Mouse (Mus musculus) E14TG2a.4 (cell line): ENCODE data around the gene Ppp1r15b.

Experiments
- CTCF ChIP-seq: conservative IDR thresholded peaks from 2 replicates; pipeline ENCODE4 v1.5.1; 2014; ENCODE audit warnings: low read length
- NANOG ChIP-seq: IDR thresholded peaks from 2 replicates; pipeline ENCODE4 v1.6.1; 2014; ENCODE audit warnings: borderline replicate concordance, low read length, mixed read lengths

GRCm38 (mm10) chr1:133165111-133165510 is 34.2 kb downstream of the Ppp1r15b start:
- TF ChIP-seq CTCF (no peak), NANOG (no peak)
